Mouse (Mus musculus) gastrocnemius, adult 18-20 months (tissue): ENCODE data around the gene Gipc3. TPM values are rescaled to one million over a fixed set of nuclear protein-coding genes. Genes with fewer than 3 reads are reported as not detected.

Source experiments
- DNase-seq: peaks from one replicate; pipeline ENCODE4 v3.0.0; 2021; ENCODE audit warnings: low spot score
- total RNA-seq, 2 experiments: library from RNA; stranded (reverse); gene quantifications; 2 replicates each; pipeline ENCODE4 v1.2.3; 2021

The Gipc3 gene
- total RNA-seq, 2 experiments from 2014 or later = 0.39 to 1.4 TPM

DNA sequence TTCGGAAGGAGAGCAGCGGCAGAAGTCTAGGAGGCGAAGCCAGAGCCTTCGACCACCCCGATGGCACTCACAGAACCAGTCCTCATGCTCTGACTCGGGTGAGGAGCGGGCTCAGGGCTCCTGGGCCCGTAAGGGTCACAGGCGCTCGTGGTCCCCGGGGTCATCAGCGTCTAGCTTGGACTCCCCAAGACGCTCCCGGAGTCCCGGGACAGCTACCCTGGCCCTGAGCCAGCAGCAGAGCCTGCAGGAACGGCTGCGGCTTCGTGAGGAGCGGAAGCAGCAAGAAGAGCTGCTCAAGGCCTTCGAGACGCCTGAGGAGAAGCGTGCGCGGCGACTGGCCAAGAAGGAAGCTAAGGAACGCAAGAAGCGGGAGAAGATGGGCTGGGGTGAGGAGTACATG, 20.6 kb downstream of the Gipc3 start:
- no peak for DNase-seq

DNA sequence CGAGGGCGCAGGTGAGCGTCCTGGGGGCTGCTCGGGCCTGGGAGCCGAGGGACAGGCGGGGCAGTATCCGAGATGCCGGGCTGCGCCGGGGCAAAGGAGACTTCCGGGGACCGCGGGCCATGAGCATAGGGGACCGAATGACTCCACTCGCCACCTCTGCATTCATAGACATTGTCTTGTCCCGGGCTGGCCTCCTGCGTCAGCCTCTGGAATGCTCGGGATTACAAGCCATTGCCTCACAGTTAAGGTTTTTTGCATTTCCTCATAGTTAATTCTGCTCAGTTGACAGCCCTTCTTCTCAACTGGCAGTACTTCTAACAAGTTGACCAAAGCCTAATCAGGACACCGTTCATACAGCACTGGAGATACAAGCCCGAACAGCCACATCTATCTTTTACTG, 21.6 kb downstream of the Gipc3 start:
- DNase-seq = no peak

DNA sequence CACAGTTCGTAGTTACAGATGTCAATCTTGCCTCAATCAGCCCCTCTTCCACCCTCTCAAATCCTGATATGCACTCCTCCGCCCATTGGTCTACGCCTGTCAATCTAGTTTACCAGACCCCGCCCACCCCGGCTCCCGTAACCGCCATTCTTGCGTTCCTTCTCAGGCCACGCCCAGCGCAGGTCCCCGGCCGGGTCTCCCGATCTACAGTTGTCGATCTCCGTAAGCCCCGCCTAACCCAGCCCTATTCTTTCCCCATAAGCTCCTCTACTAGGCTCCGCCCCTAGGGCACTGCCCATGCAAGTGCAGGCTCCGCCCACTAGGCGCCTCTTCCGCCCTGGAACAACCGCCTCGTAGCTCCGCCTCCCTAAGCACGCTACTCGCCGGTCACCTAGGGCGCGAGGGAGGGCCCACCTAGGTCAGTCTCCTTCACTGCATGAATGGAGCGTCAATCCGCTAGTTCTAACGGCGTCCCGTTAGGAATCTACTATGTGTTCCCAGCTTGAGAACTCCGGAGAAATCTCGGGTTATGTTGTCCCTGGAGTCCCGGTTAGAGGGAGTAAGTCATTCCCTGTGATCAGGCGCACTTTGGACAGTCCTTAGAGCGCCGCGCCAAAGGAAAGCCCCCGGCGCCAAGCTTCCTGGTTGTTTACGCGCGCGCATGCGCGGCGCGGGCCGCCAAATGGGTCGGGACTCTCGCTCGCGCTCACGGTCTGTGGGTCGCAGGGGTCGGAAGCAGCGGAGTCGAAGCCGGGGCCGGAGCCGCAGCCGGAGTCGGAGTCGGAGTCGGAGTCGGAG, 22.3 kb downstream of the Gipc3 start, which contains the start of gene Cactin:
Cactin (plus strand) TSS at position 554 of the 798 bp plus-strand sequence.
- DNase-seq = peak; percentile 100

DNA sequence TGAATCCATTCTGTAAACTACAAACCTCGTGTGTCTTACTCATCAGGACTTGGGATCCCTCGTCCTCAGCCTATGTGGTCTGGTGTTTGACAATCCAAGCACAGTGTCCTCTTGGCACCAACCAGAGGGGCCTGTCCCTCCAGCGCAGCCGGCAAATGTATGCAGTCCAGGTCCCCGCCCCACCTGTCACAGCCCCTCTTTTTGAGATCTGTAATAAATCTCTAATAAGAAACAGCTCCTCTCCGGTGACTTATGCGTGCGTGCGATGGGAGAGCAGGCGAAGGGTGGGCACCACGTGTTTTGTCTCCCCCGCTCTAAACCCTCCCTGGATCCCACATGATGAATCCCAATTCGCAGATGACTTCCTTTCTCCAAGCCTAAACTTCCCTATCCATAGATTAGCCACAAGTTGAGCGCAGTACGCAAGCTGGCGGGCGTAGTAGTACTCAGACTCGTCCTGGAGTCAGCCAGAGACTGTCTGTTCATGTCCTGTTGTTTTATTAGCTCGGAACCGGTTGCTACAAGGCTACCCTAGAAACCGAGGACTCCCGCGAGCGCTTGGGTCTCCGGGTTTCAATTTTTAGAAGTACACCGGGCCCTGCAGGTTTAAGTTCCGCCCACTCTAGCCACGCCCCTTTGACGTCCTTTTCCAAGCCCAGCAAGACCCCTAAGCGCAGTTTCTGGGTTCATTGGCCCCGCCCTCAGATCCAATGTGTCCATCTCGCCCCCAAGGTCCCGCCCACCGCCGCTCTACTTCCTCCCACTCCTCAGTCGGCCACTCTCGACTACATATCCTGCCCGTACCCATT, 23.1 kb downstream of the Gipc3 start:
- DNase-seq = peak; percentile 26

DNA sequence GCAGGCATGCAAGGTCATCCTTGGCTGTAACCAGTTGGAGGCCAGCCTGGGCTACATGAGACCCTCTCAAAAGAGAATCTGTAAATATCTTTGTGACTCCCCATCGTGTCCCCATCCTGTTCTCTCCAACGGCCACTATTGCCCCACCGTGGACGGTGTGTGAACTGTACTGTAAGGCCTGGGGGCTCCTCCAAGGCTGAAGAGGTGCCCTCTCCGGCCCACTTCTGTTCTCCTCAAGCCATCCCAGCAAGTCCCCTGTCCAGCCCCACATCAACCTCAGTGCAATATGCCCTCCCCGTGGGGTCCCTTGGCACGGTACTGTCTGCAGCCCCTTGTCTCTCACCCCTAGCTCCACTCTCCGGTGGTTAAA, 23.8 kb downstream of the Gipc3 start:
- no peak for DNase-seq

DNA sequence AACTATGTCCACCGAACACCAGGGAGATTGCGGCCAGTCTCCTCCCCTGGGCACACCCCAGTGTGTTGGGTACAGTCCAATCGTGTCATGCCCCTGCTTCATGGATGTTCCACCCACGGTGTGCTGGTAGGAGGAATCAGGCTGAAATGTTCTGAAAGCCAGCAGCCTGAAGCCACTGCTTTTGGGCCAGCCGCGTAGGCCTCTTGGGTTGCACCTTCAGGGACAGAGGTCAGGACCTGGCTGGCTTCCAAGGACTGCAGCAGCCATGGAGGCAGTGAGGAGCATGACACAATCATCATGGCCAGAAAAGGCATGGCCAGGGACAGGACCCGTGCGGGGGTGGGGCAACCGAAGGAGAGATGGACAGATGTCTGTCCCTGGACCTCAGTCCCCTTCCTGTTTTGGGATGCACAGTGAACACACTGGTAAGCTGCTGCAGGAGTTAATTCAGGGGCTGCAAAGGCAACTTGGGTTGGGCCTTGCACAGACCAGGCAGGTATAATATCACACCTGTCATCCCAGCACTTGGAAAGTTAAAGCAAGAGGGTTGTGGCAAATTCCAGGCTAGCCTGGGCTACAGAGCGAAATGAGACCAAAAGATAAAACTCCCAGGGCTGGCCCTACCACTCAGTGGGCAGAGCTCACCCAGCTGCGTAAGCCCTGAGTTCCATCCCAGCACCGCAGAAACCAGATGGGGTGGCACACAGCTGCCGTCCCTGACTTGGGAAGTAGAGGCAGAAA, 24.3 kb downstream of the Gipc3 start:
- DNase-seq = peak; percentile 54

DNA sequence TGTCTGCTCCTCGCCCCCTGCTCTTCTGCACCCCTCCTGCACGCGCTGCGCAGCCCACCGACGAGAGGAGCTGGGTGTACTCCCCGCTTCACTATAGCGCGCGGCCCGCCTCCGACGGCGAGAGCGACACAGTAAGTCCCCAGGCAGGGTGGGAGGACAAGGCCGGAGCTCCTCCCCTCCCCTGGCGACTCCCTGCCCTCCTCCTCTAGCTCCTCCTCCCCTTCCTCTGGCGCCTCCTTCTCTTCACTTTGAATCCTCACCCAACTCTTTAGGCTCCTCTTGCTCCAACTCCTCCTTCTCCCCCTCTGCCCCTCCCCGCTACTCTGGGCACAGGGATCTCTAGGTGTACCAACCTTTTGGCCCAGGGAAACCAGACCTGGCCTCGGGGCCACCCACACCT, 25.8 kb downstream of the Gipc3 start:
- DNase-seq = no peak

DNA sequence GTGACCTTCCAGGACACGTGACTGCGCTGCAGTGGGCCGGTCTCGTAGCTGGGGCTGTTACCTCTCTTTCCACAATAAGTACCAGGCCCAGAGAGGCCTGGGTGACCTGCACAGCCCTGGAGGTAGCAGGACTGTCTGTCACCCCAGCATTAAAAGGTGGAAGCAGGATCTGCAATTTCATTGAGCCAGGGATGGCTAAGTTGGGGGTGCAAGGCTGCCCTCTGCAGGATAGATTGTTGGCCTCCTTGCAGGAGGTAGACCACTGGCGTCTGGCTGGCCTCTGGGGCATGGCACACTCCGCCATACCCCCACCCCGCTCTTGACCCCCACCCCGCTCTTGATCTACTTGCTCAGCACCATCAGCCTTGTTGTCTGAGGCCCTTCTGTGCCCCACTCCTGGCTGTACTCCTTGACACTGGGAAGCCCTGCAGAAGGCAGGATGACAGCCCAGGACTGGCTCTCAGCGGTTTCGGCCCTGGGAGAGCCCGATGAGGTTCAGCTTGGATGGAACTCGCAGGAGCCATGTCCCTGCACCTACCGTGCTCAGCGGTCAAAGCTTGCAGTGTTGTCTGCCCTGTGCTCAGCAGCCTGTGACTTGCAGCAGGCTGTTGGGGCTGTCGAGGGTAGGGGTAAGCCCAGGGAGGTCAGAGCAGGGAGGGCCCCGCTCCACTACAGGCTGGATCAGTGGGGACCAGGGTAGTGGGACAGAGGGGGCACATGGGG, 26.6 kb downstream of the Gipc3 start:
- no peak for DNase-seq

DNA sequence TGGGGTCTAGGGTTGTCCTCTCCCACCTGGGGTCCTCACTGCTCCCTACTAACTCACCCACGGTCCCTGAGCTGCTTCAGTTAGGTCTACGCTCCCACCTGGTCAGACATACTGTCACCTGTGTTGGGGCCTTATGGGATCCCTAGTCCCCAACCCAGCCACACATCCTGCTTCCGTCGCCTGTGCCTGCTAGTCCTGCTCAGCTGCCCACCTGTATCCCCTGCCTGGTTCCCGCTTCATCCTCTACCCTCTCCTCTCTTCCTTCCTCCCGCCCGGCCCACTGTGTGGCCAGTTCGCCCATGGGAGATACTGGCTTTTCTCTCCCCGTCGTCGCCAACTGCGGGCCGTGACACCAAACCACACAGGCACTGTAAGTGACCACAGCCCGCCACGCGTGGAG, 27.5 kb downstream of the Gipc3 start:
- DNase-seq = no peak

DNA sequence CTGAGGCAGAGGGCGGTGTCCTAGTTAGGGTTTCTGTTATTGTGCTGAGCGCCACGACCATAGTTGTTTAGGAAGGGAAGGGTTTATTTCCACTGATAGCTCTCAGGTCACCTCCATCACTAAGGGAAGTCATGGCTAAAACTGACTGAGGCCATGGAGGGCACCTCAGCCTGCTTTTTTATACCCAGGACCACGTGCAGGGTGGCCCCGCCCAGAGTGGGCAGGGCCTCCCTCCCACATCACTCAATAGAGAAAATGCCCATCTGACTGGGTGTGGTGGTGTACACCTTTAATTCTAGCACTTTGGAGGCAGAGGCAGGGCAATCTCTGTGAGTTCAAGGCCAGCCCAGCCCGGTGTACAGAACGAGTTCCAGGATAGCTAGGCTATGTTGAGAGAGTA, 28.9 kb downstream of the Gipc3 start:
- no peak for DNase-seq

DNA sequence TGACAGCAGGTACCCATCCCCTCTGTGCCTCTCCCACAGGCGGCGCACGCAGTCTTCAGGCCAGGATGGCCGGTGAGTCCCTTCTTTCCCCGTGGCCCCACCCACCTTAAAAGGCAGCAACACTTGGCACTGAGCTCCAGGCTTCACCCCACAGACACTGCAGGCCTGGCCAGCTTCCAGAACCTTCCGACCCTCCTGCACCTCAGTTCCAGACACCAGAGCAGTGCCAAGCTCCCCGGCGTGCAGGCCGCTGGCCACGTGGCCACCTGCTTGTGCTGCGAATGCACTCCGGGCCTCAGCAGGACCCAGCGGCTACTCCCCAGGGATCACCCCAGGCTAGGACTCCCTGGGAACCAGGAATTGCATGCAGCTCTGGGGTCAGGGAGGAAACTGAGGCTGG, 29.5 kb downstream of the Gipc3 start:
- no peak for DNase-seq

DNA sequence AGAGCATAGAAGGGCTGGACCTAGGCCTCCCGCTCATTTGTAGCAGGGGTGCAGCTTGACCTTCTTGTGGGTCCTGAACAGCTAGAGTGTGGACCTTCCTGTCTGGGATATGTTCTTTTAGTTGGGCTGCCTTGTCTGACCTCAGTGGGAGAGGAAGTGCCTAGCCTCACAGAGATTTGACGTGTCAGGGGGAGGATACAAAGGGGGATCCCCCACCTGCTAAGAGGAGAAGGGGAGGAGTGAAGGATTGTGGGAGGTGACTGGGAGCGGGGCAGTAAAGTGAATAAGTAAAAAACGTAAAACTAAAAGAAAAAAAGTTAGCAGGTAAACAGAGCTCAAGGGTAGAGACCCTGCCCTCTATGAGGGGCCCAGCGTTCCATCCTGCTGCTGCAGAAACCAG, 33.5 kb downstream of the Gipc3 start:
- no peak for DNase-seq

DNA sequence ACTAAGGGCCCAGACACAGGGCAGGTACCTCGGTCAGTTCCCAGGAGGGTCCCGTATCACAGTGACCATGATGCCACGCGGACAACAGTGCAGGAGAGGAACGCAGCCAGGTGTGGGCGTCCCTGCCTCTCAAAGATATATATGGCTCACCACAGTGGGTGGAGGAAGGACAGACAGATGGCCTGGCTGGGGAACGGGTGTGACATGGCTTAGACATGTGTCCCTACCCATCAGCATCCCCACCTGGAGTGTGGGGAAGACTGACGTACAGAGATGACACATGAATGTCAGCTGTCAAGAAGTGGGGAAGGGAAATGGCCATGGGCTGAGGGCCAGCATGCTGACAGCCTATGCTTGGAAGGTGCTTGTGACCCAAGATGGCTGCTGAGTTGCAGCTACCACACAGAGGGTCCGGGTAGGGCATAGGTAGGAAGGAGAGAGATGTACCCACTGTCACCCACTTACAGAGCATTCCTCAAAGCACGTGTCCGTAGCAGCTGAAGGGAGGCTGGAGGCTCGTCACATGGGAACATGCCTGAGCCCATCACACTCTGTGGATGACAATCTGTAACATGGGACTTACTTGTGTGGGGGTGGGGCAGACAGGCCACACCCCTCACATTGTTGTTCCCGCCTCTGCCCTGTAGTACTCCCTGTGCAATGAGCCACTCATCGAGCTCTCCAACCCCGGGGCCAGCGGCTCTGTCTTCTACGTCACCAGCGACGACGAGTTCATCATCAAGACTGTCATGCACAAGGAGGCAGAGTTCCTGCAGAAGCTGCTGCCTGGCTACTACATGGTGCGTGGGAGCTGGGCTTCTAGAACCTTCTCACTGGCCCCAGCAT, 36.0 kb downstream of the Gipc3 start:
- no peak for DNase-seq

DNA sequence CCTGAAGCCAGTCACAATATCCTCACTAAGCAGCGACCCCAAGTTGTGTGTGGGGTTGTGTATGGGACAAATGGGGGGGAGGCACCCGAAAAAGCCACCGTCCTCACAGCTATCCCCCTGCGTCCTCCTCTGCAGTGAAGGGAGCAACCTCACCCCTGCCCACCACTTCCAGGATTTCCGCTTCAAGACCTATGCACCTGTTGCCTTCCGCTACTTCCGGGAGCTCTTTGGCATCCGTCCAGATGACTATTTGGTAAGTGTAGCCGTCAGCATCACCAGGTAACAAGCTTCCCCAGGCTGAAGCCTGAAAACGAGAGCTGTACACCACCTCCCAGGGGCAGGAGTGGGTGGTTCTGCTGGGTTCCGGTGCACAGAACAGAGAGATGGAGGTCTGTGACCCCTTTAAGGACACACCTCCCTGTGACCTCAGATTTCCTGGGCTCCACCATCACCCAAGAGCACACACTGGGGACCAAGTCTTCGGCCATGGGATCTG, 36.8 kb downstream of the Gipc3 start:
- no peak for DNase-seq

DNA sequence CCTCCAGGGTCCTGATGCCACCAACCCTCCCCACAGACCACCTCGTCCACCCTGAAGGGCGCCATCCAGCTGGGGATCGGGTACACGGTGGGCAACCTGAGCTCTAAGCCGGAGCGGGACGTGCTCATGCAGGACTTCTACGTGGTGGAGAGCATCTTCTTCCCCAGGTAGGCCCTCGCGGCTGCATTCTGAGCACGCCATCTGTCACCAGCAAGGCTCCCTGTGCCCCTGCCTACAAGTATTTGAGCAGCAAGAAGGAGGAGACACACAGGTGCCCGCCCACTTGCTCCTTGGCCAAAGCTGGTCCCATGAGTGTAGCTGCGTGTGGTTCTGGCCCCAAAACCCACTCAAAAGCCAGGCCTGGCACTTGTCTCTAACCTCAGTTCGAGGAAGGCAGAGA, 37.4 kb downstream of the Gipc3 start:
- DNase-seq = no peak

DNA sequence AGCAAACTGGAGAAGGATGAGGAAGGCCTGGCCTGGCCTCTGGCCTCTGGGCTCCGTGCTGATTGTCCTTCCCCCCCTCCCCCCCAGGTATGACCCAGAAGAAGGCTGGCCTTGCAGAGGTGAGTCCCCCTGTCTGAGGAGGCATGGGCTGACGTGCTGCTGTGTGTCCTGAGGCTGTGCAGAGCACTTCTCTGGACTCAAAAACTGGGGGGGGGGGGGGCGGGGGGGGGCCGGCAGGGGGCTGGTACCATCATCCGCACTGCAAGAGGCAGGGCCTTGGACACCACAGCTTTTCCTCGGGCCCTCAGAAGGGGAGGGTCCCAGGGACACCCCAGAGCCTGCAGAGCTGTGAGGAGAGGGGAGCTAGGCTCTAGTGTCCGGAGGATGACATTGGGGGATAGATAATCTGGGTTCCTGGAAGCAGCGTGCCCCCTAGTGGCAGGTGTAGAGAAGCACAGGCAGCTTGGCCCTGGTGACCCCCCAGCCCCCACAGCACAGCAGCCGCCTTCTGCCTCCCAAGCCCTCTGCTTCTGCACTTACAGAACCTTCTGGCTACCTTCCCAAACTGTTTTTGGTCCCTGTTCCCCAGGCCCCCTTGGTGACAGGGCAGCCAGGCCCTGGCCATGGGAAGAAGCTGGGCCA, 38.3 kb downstream of the Gipc3 start:
- DNase-seq = peak; percentile 55

DNA sequence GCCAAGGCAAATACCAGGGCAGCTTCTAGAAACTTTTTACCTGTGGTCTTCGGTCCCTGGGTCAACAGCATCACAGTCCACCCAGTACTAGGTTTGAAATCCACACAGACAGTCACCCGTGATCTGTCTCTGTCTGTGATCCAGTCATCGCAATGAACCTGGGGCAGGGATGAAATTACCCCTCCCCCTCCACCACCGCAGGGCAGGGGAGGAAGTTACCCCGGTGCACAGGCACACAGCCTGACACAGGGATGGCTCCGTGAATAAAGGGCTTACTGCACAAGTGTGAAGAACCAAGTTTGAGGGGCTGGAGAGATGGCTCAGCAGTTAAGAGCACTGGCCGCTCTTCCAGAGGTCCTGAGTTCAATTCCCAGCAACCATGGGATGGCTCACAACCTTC, 39.3 kb downstream of the Gipc3 start:
- DNase-seq = no peak

DNA sequence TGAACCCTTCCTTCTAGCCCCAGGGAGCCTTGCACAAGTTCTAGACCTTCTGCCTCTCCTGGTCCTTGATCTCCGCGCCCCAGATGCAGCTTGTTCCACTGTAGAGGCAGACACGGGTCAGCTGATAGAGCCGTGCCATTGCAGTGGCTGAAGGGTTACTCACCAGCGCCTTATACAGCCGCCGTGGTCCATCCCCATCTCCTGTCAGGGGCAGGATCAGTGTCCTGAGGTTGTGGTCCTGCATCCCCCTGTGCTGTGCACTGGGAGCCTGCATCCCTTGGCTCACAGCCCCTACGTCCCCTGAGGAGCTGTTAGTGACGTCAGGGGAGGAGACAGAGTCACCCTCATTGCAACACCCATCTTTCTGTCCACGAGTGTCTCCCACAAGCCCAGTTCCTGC, 39.8 kb downstream of the Gipc3 start:
- DNase-seq = no peak

DNA sequence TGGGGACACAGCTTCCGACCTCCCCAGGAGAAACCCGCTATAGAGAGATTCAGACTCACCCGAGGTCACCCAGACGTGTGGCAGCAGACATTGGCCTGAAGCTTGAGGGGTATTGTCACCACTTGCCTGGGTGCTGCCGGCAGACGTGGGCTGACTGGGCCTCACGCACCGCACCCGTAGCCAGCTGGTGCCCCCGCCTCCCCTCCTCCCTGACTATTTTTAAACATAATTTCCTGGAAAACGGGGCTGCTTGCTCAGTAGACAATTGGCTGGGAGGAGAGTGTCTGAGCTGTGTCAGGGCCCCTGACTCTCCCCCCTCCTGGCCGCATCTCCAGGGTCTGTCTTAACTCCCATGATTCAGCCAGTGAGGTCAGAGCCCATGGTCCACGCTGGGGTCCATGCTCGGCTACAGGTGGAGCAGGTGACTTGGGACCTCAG, 40.3 kb downstream of the Gipc3 start:
- DNase-seq = no peak

DNA sequence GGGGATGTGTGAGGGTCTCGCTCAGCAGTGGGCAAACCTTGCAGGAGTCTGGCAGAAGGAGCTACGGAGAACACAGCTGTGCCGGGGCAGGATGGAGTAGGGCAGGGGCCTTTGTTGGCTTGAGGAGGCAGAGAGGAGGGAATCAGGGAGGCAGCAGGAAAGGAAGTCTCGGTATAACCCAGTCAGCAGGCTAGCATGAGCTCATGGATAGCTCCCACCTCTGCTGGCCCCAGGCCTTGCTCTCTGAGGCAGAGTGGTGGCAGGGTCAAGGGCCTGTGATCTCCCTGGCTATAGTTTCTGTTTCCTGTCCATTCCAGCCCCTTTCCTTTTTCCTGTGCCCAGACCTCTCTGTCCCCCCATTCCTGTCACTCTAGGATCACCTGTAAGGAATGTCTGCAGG, 40.8 kb downstream of the Gipc3 start:
- no peak for DNase-seq
